Mouse (Mus musculus) left cerebral cortex, adult 8-10 months (tissue): ENCODE results near the gene Adamts7. TPM values are rescaled to one million over a fixed set of nuclear protein-coding genes. Genes with fewer than 3 reads are reported as not detected.

Source experiments
- DNase-seq, 2 experiments: peaks; one replicate each; pipeline ENCODE4 v3.0.0; 2022; ENCODE audit warnings: low spot score in 2 of 2
- total RNA-seq, 4 experiments: library from RNA; stranded (reverse); gene quantifications; 2 replicates each; pipeline ENCODE4 v1.2.4; 2022

The Adamts7 gene
- total RNA-seq, 4 experiments from 2014 or later = 0.09 to 0.46 (median 0.31) TPM

- DNase-seq = no peak
Observed at GRCm38 (mm10) chr9:90146869-90147268, 16.0 kb upstream of the Adamts7 start.

DNA sequence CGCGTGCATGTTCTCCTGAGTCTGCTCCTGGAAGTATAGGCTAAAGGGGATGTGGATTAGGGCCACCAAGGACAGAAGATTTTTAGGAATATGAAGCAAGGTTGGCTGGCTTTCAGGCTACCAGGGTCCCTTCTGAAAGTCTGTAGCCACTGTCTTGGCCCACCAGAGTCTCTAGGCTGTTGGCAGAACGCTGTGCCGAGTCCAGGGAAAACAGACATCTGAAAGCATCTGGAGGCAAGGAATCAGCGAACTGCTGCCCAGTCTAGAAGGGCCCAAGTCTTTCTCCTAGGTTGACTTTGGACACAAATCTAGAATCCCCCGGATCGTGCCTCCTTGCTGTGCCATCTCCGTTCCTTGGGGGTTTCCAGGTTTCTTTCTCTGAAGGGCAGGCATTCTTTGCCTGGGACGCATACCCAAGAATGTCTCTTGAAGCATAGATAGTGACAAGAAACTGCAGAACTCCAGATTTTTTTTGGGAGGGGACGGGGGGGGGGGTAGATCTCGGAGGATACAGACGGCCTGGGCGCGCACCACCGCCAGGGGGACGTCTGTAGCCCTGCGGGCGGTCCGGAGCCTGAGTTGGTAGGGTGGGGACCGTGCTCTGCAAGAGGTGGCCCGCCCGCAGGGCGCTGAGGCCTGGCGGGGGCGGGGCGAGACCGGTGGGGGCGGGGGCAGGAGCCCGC is 485 bp upstream of the Adamts7 start:
- no peak for DNase-seq

DNA sequence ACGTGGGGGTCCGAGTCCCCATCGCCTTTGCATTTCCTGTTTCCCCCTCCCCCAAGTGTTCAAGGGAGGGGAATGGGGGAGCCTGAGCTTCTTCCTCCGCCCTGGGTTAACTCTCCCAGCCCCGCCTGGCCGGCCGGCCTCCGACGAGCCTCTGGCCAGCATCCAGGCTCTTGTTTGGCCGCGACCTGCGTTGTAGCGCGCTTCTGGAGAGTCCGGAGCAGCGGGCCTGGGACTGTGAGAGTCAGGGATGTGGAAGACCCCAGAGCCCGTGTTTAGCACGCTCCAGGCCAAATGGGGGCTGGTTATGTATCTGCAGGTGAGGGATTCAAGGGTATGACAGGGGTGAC is 853 bp downstream of the Adamts7 start:
- DNase-seq = no peak

GRCm38 (mm10) chr9:90164670-90165453 is 2.0 kb downstream of the Adamts7 start:
- no peak for DNase-seq

DNA sequence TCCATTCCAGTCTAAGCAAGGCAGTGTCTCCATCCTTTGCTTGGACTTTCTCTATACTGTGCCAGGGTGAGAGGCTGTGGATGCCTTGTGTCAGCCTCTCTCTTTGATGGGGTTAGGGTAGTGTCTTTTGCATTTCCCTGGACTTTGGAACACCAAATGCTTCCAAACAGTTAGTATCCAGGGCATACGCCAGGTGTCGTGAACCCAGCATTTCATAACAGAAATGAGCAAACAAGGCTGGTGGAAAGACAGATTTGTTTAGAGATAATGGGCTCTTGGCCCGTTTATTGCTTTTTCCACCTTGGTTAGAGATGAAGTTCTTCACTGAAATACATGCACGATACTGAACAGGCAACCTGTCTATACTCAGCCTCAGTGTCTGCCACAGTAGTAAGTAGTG is 2.7 kb downstream of the Adamts7 start:
- DNase-seq = no peak

DNA sequence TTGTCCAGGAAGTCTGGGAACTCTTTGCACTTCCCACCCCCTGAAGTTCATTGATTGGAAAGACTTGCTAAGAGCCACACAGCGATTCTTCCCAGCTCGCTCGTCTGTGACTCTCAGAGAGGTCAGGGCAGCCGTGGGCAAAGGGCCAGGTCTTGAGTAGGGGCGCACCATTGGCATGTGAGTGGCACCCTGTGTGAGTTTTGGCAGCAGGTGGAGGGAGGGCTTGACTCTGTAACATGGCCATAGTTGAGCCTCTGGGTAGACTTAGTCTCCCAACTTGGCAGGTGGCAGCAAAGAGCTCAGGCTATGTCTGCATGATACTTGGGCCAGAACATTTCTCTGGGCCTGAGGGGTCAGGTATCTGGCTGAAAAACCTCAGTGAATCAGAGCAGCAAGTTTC is 3.7 kb downstream of the Adamts7 start:
- no peak for DNase-seq

DNA sequence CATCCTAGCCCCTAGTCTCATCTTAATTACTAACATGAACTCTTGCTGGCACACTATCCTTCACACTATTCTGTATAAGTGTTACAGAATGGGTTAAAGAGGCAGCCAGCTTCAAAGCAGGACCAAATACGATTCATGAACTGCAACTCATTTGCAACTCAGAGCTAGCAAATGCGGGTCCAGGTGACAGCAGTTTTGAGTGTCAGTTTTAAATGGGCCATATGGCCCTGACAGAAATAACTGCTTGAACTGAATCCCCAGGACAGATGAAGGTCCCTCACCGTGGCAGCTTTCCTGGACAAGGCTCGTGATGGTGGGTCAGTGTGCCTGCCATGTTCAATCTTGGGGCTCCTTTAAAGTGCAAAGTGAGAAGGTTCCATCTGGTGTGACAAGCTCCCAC is 7.1 kb downstream of the Adamts7 start:
- DNase-seq = no peak

- no peak for DNase-seq
Observed at GRCm38 (mm10) chr9:90171421-90171820, 8.6 kb downstream of the Adamts7 start.

GRCm38 (mm10) chr9:90172528-90173321 is 9.9 kb downstream of the Adamts7 start:
- DNase-seq = no peak

- no peak for DNase-seq
Observed at GRCm38 (mm10) chr9:90173330-90173729, 10.5 kb downstream of the Adamts7 start.

DNA sequence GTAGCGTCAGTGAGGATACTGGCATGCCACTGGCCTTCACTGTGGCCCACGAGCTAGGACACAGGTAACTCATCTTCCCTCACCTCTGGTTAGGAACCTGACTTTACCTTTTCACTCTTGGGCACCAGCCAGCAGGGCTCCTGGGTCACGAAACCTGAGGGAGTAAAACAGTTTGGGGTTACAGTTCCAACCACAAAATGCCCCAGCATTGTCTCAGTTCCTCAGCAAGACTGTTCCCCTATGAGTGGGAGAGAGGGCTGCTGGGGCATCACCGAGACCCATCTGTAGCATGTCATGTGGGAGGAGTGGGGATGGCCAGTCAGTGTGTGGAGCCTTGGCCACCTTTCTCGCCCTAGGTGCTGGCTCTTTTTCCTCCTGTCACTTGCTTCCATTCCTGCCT is 16.5 kb downstream of the Adamts7 start:
- no peak for DNase-seq

GRCm38 (mm10) chr9:90181656-90182388 is 19.0 kb downstream of the Adamts7 start:
- no peak for DNase-seq

GRCm38 (mm10) chr9:90182636-90183421 is 20.0 kb downstream of the Adamts7 start:
- no peak for DNase-seq

DNA sequence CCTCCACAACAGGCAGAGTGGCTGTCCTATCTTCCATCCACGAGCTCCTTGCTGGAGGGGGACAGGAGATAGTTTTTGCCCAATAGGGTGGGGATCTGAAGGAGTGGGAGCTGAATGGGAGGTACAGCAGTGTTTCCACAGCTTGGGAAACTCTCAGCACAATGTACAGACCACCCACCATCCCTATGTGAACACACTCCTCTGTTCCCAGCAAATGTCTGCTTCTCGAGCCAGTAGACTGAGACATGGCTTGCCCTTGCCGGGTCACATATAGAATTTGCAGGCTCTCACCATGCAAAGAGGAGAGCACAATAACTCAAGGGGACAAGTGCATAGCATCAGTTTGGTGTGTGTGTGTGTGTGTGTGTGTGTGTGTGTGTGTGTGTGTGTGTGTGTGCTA is 20.7 kb downstream of the Adamts7 start:
- DNase-seq = no peak

GRCm38 (mm10) chr9:90184116-90184515 is 21.2 kb downstream of the Adamts7 start:
- DNase-seq = no peak

DNA sequence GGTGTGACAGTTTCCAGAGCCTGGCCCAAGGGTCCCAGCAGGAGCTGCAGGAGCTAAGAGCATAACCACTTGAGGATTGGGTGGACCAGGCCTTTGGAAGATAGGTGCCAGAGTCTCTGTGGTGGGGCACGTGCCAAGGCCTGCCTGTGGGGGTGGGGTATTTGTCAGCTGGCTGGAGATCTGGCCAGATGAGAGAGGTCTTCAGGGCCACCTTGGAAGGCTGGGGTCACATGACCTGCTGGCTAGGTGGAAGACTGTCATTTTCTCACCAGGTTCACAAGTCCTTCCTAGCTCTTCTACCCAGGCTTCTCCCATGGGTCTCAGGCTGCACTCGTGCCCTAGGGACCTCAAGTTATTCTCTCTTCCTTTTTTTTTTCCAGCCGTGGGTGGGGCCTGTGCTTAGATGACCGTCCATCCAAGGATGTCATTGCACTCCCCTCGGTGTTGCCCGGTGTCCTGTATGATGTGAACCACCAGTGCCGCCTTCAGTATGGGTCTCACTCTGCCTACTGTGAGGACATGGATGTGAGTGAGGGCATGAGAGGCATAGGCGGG is 22.6 kb downstream of the Adamts7 start:
- no peak for DNase-seq

- DNase-seq = no peak
Observed at GRCm38 (mm10) chr9:90188893-90189292, 26.0 kb downstream of the Adamts7 start.

DNA sequence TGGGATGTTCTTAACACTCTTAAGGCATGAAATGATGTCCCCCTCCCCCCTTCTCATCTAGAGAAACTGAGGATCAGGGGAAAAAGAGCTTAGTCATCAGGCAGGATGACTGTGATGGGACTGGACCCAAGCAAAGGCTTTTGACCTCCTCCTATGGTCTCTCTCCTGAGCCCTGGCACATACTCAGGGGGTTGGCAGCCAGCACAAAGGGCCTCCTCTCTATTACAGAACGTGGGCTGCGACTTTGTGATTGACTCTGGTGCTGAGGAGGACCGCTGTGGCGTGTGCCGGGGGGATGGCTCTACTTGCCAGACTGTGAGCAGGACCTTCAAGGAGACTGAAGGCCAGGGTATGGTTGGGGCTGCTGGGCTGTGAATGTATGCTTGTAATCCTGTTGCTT is 26.5 kb downstream of the Adamts7 start:
- DNase-seq = no peak

- no peak for DNase-seq
Observed at GRCm38 (mm10) chr9:90195000-90195399, 32.1 kb downstream of the Adamts7 start.

DNA sequence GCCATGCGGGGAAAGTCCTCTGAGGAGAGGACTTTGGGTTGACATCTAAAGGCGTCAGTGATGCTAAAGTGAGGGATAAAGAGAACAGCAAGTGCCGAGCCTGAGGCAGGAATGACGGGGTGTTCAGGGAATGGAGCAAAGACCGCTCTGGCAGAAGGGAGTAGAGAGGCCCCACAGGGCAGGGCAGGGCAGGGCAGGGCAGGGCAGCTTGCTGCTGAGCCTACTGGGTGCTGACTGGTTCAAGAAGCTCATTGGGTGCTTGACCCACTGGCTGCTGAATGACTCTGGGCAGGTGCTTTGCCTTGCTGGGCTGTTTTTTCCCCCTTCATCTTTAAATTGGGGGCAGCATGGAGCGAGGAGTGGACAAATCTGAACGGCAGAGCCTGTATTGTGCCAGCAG is 33.4 kb downstream of the Adamts7 start:
- no peak for DNase-seq
